Comparison of ENCODE assay signal across 8 mouse cellular contexts in genomic region chr7:98349096-98349495, GRCm38 (mm10). TPM values are rescaled to one million over a fixed set of nuclear protein-coding genes. Genes with fewer than 3 reads are reported as not detected.
DNase-seq lines count a peak whose midpoint lies in the region; ATAC-seq lines count a peak whose summit lies in the region.

No protein-coding gene starts in this region.

- no peaks in the 10 kb centered on the region for H3K27me3 ChIP-seq in hindbrain, embryonic 11.5 days (ENCODE audit: control insufficient read depth, insufficient read depth, low read length)
- H3K27me3 ChIP-seq in hindbrain, embryonic 16.5 days (replicated peaks; ENCODE audit: control insufficient read depth, insufficient read depth, low read length) = no peaks in the 10 kb centered on the region
- no peaks in the 10 kb centered on the region for H3K27me3 ChIP-seq in forebrain, embryonic 13.5 days

- no peak overlapping the region for H3K27ac ChIP-seq in hindbrain, embryonic 11.5 days (ENCODE audit: low read depth, low read length)
- H3K27ac ChIP-seq in hindbrain, embryonic 16.5 days (ENCODE audit: low read depth, low read length) = no peak overlapping the region
- H3K27ac ChIP-seq in forebrain, embryonic 13.5 days = no peak overlapping the region

- no peak overlapping the region for H3K4me3 ChIP-seq in hindbrain, embryonic 11.5 days (ENCODE audit: low read depth, low read length)
- no peak overlapping the region for H3K4me3 ChIP-seq in hindbrain, embryonic 16.5 days (ENCODE audit: low read length)
- H3K4me3 ChIP-seq in forebrain, embryonic 13.5 days = no peak overlapping the region

- ATAC-seq in hindbrain, embryonic 11.5 days (ENCODE audit: low FRiP score) = peak; percentile 40; the same call in 1 of the 2 replicates
- ATAC-seq in hindbrain, embryonic 16.5 days = no peak
- peak; percentile 29; the same call in 1 of the 2 replicates for ATAC-seq in forebrain, embryonic 13.5 days
- peak; percentile 76 for ATAC-seq in monocyte, adult 5-6 weeks (replicated peaks; ENCODE audit: insufficient number of reproducible peaks, low FRiP score, low TSS enrichment, poor library complexity, severe bottlenecking)

- DNase-seq in hindbrain, embryonic 11.5 days (ENCODE audit: low spot score) = peak; percentile 92
- DNase-seq in c-Kit-positive CD71-positive TER-119-negative erythroid progenitor cells, embryonic 14.5 days (ENCODE audit: low read depth) = peak; percentile 74
- DNase-seq in induced T-regulatory cell, adult 2 months (ENCODE audit: low read depth) = peak; percentile 84
- DNase-seq in left cerebral cortex, adult 9 months (ENCODE audit: low spot score in 2 of 2) = peak; percentile 20 to 84
- DNase-seq in spleen, postnatal 4 days (ENCODE audit: low spot score in 2 of 2) = peak; percentile 82 to 92

- H3K9me3 ChIP-seq in hindbrain, embryonic 11.5 days (ENCODE audit: control insufficient read depth, low read length) = no peaks in the 10 kb centered on the region
- no peaks in the 10 kb centered on the region for H3K9me3 ChIP-seq in hindbrain, embryonic 16.5 days (ENCODE audit: control insufficient read depth, low read length)
- H3K9me3 ChIP-seq in forebrain, embryonic 13.5 days (replicated peaks) = no peaks in the 10 kb centered on the region

- WGBS in hindbrain, embryonic 11.5 days = 16% methylated on average over 5 of the region's 5 CpGs
- 17% methylated on average over 5 of the region's 5 CpGs for WGBS in hindbrain, embryonic 16.5 days
- 20% methylated on average over 5 of the region's 5 CpGs for WGBS in forebrain, embryonic 13.5 days

- no peaks in the 10 kb centered on the region for H3K4me1 ChIP-seq in hindbrain, embryonic 11.5 days (replicated peaks; ENCODE audit: control insufficient read depth, insufficient read depth, low read length)
- H3K4me1 ChIP-seq in hindbrain, embryonic 16.5 days (ENCODE audit: control insufficient read depth, insufficient read depth, low read depth, low read length) = no peaks in the 10 kb centered on the region
- H3K4me1 ChIP-seq in forebrain, embryonic 13.5 days = peaks cover 3% of the 10 kb centered on the region

- no peaks in the 10 kb centered on the region for H3K36me3 ChIP-seq in hindbrain, embryonic 11.5 days (ENCODE audit: control insufficient read depth, insufficient read depth, low read length)
- 0 out of 2 replicates have a peak, but pooled peaks cover 10% of the 10 kb centered on the region for H3K36me3 ChIP-seq in hindbrain, embryonic 16.5 days (ENCODE audit: control insufficient read depth, insufficient read depth, low read length)
- H3K36me3 ChIP-seq in forebrain, embryonic 13.5 days (ENCODE audit: poor library complexity, severe bottlenecking) = peaks cover 34% of the 10 kb centered on the region

- no peak overlapping the region for H3K9ac ChIP-seq in hindbrain, embryonic 11.5 days (ENCODE audit: low read depth, low read length)
- H3K9ac ChIP-seq in hindbrain, embryonic 16.5 days (ENCODE audit: low read depth, low read length) = no peak overlapping the region
- no peak overlapping the region for H3K9ac ChIP-seq in forebrain, embryonic 13.5 days

- no peak overlapping the region for H3K4me2 ChIP-seq in hindbrain, embryonic 11.5 days (replicated peaks; ENCODE audit: low read depth, low read length)
- H3K4me2 ChIP-seq in hindbrain, embryonic 16.5 days (ENCODE audit: low read length) = no peak overlapping the region
- no peak overlapping the region for H3K4me2 ChIP-seq in forebrain, embryonic 13.5 days

RNA-seq across cellular contexts. Expression of gene Tsku, which starts 12.0 kb away (rescaled TPM):
- 6.7 and 9.1 TPM in 2 replicates for polyA plus RNA-seq in hindbrain, embryonic 11.5 days (2014; fragmentation: Nextera tagmentation; extraction: Ambion mirVana)
- 6.5 and 9.8 TPM in 2 replicates for polyA plus RNA-seq in hindbrain, embryonic 16.5 days (2015; fragmentation: Nextera tagmentation; extraction: Ambion mirVana)
- polyA plus RNA-seq in forebrain, embryonic 13.5 days (2015; fragmentation: Nextera tagmentation; extraction: Ambion mirVana) = 6.4 and 7.6 TPM in 2 replicates
- not detected in 3 replicates for total RNA-seq in monocyte, adult 5-6 weeks (2017)

RNA-seq across cellular contexts. Expression of gene Acer3, which starts 28.1 kb away (rescaled TPM):
- 16.9 and 17.5 TPM in 2 replicates for polyA plus RNA-seq in hindbrain, embryonic 11.5 days (2014; fragmentation: Nextera tagmentation; extraction: Ambion mirVana)
- 26.9 and 29.5 TPM in 2 replicates for polyA plus RNA-seq in hindbrain, embryonic 16.5 days (2015; fragmentation: Nextera tagmentation; extraction: Ambion mirVana)
- 9.3 and 12.8 TPM in 2 replicates for polyA plus RNA-seq in forebrain, embryonic 13.5 days (2015; fragmentation: Nextera tagmentation; extraction: Ambion mirVana)
- 111 to 164 TPM (median 121 TPM) in 3 replicates for total RNA-seq in monocyte, adult 5-6 weeks (2017)
